Mouse (Mus musculus) lung, postnatal 36 days (tissue): ENCODE measurements around the gene Polr2a.

Source experiments
- DNase-seq: peaks from one replicate; pipeline ENCODE4 v3.0.0; 2022; ENCODE audit warnings: mixed read lengths

Gene Polr2a

GRCm38 (mm10) chr11:69758478-69758970 lies at the start of gene Polr2a:
Polr2a (minus strand) TSS chr11:69758637.
- peak; percentile 97 for DNase-seq

- no peak for DNase-seq
Observed at GRCm38 (mm10) chr11:69807641-69808040, 49.2 kb upstream of the Polr2a start.

GRCm38 (mm10) chr11:69806378-69806777 lies 47.9 kb upstream of the Polr2a start:
- DNase-seq, result no peak

GRCm38 (mm10) chr11:69804972-69805909 lies 46.8 kb upstream of the Polr2a start, which contains the start of gene Tmem102:
Tmem102 (minus strand) TSS chr11:69805624.
- DNase-seq, result peak; percentile 87

- peak; percentile 53 for DNase-seq
Observed at GRCm38 (mm10) chr11:69804652-69804940, 46.2 kb upstream of the Polr2a start.

GRCm38 (mm10) chr11:69803786-69804651 lies 45.6 kb upstream of the Polr2a start:
- DNase-seq, result peak; percentile 84

- no peak for DNase-seq
Observed at GRCm38 (mm10) chr11:69803328-69803727, 44.9 kb upstream of the Polr2a start.

GRCm38 (mm10) chr11:69802648-69803105 lies 44.2 kb upstream of the Polr2a start:
- DNase-seq, result peak; percentile 91

- no peak for DNase-seq
Observed at GRCm38 (mm10) chr11:69801379-69801977, 43.0 kb upstream of the Polr2a start, which contains the start of gene Fgf11. Fgf11 (minus strand) TSS chr11:69801857.

GRCm38 (mm10) chr11:69800392-69801197 lies 42.2 kb upstream of the Polr2a start:
- DNase-seq, result peak; percentile 56

- DNase-seq, result no peak
Observed at GRCm38 (mm10) chr11:69800138-69800391, 41.6 kb upstream of the Polr2a start.

GRCm38 (mm10) chr11:69799394-69800137 lies 41.1 kb upstream of the Polr2a start:
- no peak for DNase-seq

- no peak for DNase-seq
Observed at GRCm38 (mm10) chr11:69797924-69798323, 39.5 kb upstream of the Polr2a start.

- no peak for DNase-seq
Observed at GRCm38 (mm10) chr11:69795983-69796435, 37.6 kb upstream of the Polr2a start.

GRCm38 (mm10) chr11:69795168-69795982 lies 36.9 kb upstream of the Polr2a start, which contains the start of gene Chrnb1:
Chrnb1 (minus strand) TSS chr11:69795943.
- DNase-seq, result peak; percentile 99

- DNase-seq, result no peak
Observed at GRCm38 (mm10) chr11:69793429-69793828, 35.0 kb upstream of the Polr2a start.

- DNase-seq, result no peak
Observed at GRCm38 (mm10) chr11:69791420-69791819, 33.0 kb upstream of the Polr2a start.

- no peak for DNase-seq
Observed at GRCm38 (mm10) chr11:69789431-69789830, 31.0 kb upstream of the Polr2a start.

GRCm38 (mm10) chr11:69787306-69787705 lies 28.9 kb upstream of the Polr2a start:
- no peak for DNase-seq

GRCm38 (mm10) chr11:69784793-69785272 lies 26.4 kb upstream of the Polr2a start:
- peak; percentile 85 for DNase-seq
